Mouse (Mus musculus) lung, adult 2 months (tissue): Measurements from ENCODE around the gene Opn1sw.

Source experiments
- CTCF ChIP-seq: fragments of 200-500 bp; IDR thresholded peaks from 2 replicates; pipeline ENCODE4 v1.5.1; 2011; ENCODE audit warnings: mild to moderate bottlenecking, low read length, control low read depth; ENCODE audit not compliant: insufficient read depth
- POLR2A ChIP-seq: fragments of 200-500 bp; IDR thresholded peaks from 2 replicates; pipeline ENCODE4 v1.6.1; 2011; ENCODE audit warnings: low read depth, mild to moderate bottlenecking, control low read depth, low read length, borderline replicate concordance; ENCODE audit errors: extremely low read depth

- TF ChIP-seq CTCF (no peak), POLR2A (no peak)
Observed at GRCm38 (mm10) chr6:29388606-29389080, 375 bp upstream of the Opn1sw start.
